Mouse (Mus musculus) G1E (cell line): ENCODE data around the gene A4galt. TPM values are rescaled to one million over a fixed set of nuclear protein-coding genes. Genes with fewer than 3 reads are reported as not detected.

Source experiments
- ATAC-seq: 2 replicates; pipeline ENCODE4 v1.8.0; 2016; ENCODE audit warnings: mild to moderate bottlenecking; ENCODE audit not compliant: insufficient number of reproducible peaks, poor library complexity, low FRiP score, severe bottlenecking; ENCODE audit errors: extremely low read depth
- DNase-seq: peaks from one replicate; pipeline ENCODE4 v3.0.0; 2012; ENCODE audit warnings: low spot score
- H3K27me3 ChIP-seq: 2 replicates; pipeline ENCODE4 v1.6.1; 2012; ENCODE audit warnings: mild to moderate bottlenecking, low read length, inconsistent platforms; ENCODE audit not compliant: insufficient read depth
- H3K36me3 ChIP-seq: replicated peaks from 2 replicates; pipeline ENCODE3; 2012; ENCODE audit warnings: mild to moderate bottlenecking, inconsistent platforms
- H3K4me1 ChIP-seq: 2 replicates; pipeline ENCODE4 v1.6.1; 2012; ENCODE audit warnings: low read depth, low read length, inconsistent platforms, mixed read lengths; ENCODE audit not compliant: insufficient read depth
- H3K4me3 ChIP-seq: 2 replicates; pipeline ENCODE4 v1.5.1; 2012; ENCODE audit warnings: low read depth, mild to moderate bottlenecking, inconsistent platforms, low read length, moderate library complexity, mixed read lengths
- H3K9me3 ChIP-seq: replicated peaks from 2 replicates; pipeline ENCODE4 v1.6.1; 2012; ENCODE audit warnings: inconsistent platforms
- CTCF ChIP-seq: IDR thresholded peaks from 2 replicates; pipeline ENCODE4 v1.5.1; 2012; ENCODE audit warnings: low read depth, low read length, inconsistent platforms, mixed read lengths
- GATA1 ChIP-seq: IDR thresholded peaks from 2 replicates; pipeline ENCODE4 v1.6.1; 2012; ENCODE audit warnings: borderline replicate concordance, low read length, inconsistent platforms, mixed read lengths
- GATA2 ChIP-seq: IDR thresholded peaks from 2 replicates; pipeline ENCODE4 v1.6.1; 2012; ENCODE audit warnings: low read depth, low read length, inconsistent platforms, borderline replicate concordance
- POLR2AphosphoS5 ChIP-seq: IDR thresholded peaks from 2 replicates; pipeline ENCODE4 v1.6.1; 2012; ENCODE audit warnings: low read depth, low read length, inconsistent platforms; ENCODE audit not compliant: insufficient replicate concordance
- TAL1 ChIP-seq: conservative IDR thresholded peaks from 2 replicates; pipeline ENCODE4 v1.6.1; 2012; ENCODE audit warnings: low read depth, low read length, inconsistent platforms, mixed read lengths
- polyA plus RNA-seq: library from polyadenylated mRNA; stranded (reverse); fragments of >175 nt; gene quantifications from 2 replicates; pipeline ENCODE4 v1.2.3, GENCODE M21; 2012
- total RNA-seq, 2 experiments: library from RNA; stranded (forward) in 1 of 2; stranded (reverse) in 1 of 2; fragments of 200-1000 nt in 1 of 2; fragments of >200 nt in 1 of 2; fragmentation: Nextera tagmentation in 1 of 2; gene quantifications; 2 replicates each; pipeline ENCODE4 v1.2.3; 2014 to 2017

Gene A4galt
- total and polyA plus RNA-seq, 3 experiments: 0.11 TPM; not detected in 2

- ATAC-seq (no peak), DNase-seq (no peak)
- Histone ChIP-seq H3K27me3 (peaks cover 5% of the 10 kb centered on the region; the same call in 1 of the 2 replicates), H3K4me1 (peaks cover 18% of the 10 kb centered on the region; the same call in 1 of the 2 replicates), H3K9me3 (no peaks in the 10 kb centered on the region), H3K36me3 (peaks cover 27% of the 10 kb centered on the region), H3K4me3 (no peak overlapping the region)
- no peak for TF ChIP-seq GATA2
- TF ChIP-seq TAL1: no peak
- TF ChIP-seq CTCF: no peak
- TF ChIP-seq GATA1: no peak
- no peak for TF ChIP-seq POLR2AphosphoS5
Measured at GRCm38 (mm10) chr15:83296050-83296449, 44.5 kb upstream of the A4galt start.

- peaks cover 12% of the 10 kb centered on the region; the same call in 1 of the 2 replicates for H3K4me1 ChIP-seq
- DNase-seq (no peak), ATAC-seq (no peak)
Measured at GRCm38 (mm10) chr15:83294954-83295353, 43.4 kb upstream of the A4galt start.

GRCm38 (mm10) chr15:83293706-83294645 lies 42.4 kb upstream of the A4galt start:
- Histone ChIP-seq H3K9me3 (no peaks in the 10 kb centered on the region), H3K36me3 (peaks cover 7% of the 10 kb centered on the region), H3K27me3 (peaks cover 13% of the 10 kb centered on the region), H3K4me1 (peaks cover 15% of the 10 kb centered on the region; the same call in 1 of the 2 replicates), H3K4me3 (no peak overlapping the region)
- ATAC-seq (no peak), DNase-seq (no peak)
- TF ChIP-seq TAL1 (no peak), GATA1 (no peak), GATA2 (no peak), POLR2AphosphoS5 (no peak), CTCF (no peak)

More at GRCm38 (mm10) chr15:83294954-83295353, 43.4 kb upstream of the A4galt start:
- TF ChIP-seq POLR2AphosphoS5 (no peak), TAL1 (no peak), GATA1 (no peak), GATA2 (no peak), CTCF (no peak)
- Histone ChIP-seq H3K36me3 (peaks cover 16% of the 10 kb centered on the region), H3K27me3 (peaks cover 11% of the 10 kb centered on the region), H3K4me3 (no peak overlapping the region), H3K9me3 (no peaks in the 10 kb centered on the region)

GRCm38 (mm10) chr15:83293144-83293543 lies 41.6 kb upstream of the A4galt start:
- Histone ChIP-seq H3K4me1 (peaks cover 15% of the 10 kb centered on the region; the same call in 1 of the 2 replicates), H3K9me3 (no peaks in the 10 kb centered on the region), H3K36me3 (peaks cover 7% of the 10 kb centered on the region), H3K4me3 (no peak overlapping the region), H3K27me3 (peaks cover 19% of the 10 kb centered on the region)
- ATAC-seq: no peak
- no peak for TF ChIP-seq TAL1
- no peak for TF ChIP-seq CTCF
- TF ChIP-seq POLR2AphosphoS5: no peak
- no peak for TF ChIP-seq GATA1
- no peak for TF ChIP-seq GATA2
- no peak for DNase-seq

- TF ChIP-seq GATA1: no peak
- no peak for TF ChIP-seq TAL1
- TF ChIP-seq GATA2: no peak
- no peak for TF ChIP-seq CTCF
- no peak for TF ChIP-seq POLR2AphosphoS5
Measured at GRCm38 (mm10) chr15:83292261-83293056, 40.9 kb upstream of the A4galt start.

GRCm38 (mm10) chr15:83290899-83291298 lies 39.3 kb upstream of the A4galt start:
- Histone ChIP-seq H3K36me3 (no peaks in the 10 kb centered on the region), H3K4me1 (peaks cover 15% of the 10 kb centered on the region; the same call in 1 of the 2 replicates), H3K27me3 (peaks cover 23% of the 10 kb centered on the region), H3K9me3 (no peaks in the 10 kb centered on the region), H3K4me3 (no peak overlapping the region)
- no peak for DNase-seq
- ATAC-seq: no peak
- TF ChIP-seq TAL1 (no peak), GATA1 (no peak), CTCF (no peak), GATA2 (no peak), POLR2AphosphoS5 (no peak)

More at GRCm38 (mm10) chr15:83292261-83293056, 40.9 kb upstream of the A4galt start:
- peaks cover 2% of the 10 kb centered on the region for H3K36me3 ChIP-seq
- H3K9me3 ChIP-seq: no peaks in the 10 kb centered on the region
- H3K4me3 ChIP-seq: no peak overlapping the region
- H3K4me1 ChIP-seq: peaks cover 15% of the 10 kb centered on the region; the same call in 1 of the 2 replicates
- DNase-seq: no peak
- ATAC-seq: no peak
- H3K27me3 ChIP-seq: peaks cover 19% of the 10 kb centered on the region
